Mouse (Mus musculus): ENCODE measurements around the gene Ptprr.

The Ptprr gene

DNA sequence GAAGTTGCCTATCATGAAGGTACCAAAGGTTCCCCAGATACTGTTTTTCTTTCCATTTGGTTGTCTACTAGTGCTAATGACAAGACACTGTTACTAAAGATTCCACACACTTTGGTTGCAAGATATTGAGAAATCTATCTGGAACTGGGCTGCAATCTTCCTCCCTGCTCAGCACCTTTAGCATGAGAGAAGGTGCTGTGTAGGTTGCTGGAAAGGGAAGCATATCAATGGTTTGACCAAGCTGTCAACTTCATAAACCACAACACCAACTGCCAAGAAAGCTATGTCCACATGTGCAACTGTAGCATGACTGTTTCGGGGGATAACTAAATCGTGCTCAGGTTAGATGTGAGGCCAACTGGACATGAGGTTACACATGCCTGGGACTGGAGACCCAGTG lies 103.5 kb downstream of the Ptprr start:
- DNase-seq, result no peak

DNA sequence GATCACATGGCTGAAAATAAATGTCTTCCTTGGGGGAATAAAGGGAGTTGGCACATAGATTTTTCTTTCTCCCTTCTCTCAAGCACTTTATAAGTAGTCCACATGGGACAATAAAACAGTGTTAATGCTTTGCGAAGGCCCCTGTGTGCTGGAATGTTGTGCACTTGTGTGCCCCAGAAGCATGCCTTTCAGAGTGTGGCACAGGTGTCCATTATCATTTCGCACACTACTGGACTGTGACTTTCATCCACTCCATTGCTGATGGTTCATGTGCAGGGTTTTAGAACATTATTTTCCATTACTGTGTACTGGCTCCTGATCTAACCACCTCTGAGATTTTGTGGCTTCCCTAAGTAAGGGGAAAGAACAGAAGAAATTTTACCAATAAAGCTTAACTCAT lies 105.8 kb downstream of the Ptprr start:
- DNase-seq, result no peak

DNA sequence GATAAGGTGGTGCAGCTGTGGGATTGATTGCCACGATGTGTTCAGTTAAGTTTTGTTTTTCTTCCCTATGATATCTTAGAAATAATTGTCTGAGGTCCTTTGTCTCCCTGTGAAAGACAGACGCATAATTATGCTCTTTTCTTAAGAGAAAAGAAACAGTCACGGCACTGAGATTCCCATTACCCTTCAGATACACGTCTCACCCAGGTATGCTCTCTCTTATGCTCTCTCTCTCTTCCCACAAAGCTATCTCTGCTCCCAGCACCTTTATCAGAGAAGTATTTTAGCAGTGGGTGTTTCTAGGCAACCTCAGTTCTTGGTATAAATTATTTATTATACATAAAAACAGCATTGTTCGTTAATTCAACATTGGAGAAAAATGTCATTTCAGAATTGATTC lies 107.4 kb downstream of the Ptprr start:
- no peak for DNase-seq

DNA sequence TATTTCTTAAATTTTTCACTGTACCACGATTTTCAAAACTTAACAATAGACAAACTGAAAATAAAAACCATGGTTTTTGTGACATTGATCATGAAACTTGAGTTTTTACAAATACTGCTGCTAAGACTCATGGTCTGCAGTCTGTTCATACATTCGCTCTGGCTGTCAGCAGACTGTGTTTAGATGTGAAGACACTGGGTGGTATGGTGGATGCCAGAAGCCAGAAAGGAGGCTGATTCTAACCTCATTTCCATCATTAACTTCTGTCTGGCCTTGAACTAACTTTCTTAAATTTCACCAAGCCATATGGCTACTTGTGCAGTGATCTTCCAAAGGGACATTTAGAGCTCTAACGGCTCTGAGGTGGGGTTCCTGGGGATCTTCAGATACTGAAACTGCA lies 112.4 kb downstream of the Ptprr start:
- no peak for DNase-seq

DNA sequence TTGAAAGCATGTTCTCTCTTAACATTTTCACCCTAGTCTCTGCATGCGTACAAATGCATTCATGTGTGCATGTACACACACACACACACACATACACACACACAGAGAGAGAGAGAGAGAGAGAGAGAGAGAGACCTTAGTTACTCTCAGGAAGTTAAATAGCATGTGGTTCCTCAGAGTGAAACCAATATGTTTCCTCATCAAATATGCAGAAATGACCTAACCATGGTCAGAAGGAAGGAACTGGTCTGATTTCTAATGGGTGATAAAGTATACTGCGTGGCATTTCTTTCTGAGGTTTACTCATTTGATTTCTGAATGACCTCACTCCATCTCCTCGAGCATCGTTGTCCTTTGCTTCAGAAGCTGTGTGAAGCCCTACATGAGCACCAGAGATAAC lies 113.2 kb downstream of the Ptprr start:
- no peak for DNase-seq

DNA sequence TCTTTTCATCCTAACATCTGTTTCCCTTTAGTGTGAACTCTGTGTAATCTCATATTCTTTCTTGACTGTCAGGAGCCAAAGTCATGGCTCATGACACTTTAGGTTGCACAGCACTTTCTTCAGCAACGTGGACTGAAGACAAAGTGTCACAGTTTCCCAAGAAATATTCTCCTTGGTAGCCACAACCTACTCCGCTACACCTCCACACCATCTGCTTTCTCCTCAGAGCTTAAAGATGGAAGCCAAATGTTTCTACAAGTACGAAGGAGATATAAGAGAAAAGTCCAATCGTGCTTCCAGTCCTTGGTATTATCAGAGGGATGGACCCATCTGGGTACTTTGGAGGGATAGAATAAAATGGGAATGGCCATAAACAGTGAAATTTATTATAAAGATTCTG lies 114.2 kb downstream of the Ptprr start:
- no peak for DNase-seq

DNA sequence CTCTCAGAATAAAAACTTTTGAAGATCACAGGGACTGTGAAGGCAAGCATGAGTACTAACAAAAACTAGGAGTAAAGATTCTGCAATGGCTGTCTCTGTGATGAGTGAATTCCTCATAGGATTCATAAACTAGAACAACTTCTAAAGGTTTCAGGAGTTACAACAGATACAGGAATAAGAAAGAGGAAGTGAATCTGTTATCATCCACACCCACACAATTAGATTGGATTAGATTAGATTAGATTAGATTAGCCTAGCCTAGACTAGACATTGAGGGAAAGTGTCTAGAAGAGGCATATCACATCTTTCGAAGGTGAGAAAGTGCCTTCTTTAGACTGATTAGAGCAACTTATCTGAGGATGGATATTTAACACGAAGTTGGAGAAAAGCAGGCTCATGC lies 117.2 kb downstream of the Ptprr start:
- DNase-seq, result no peak

DNA sequence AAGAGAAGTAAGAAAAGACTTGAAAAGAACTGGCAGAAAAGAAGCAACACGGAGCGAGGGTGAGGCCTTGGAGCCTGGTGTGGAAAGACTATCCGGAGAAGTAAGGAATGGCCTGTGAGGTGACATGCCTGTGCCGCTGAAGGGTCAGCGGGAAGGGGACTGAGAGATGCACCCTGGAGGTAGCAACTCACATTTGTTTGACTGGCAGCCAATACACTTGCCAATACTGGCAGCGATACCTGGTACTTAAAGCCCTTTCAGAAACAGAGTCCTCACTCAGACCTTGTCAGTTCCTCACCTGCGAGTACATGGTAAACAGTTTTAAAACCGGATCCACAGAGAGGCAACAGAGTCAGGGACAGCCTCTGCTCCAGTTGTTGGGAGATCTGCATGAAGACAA lies 122.2 kb downstream of the Ptprr start:
- no peak for DNase-seq

DNA sequence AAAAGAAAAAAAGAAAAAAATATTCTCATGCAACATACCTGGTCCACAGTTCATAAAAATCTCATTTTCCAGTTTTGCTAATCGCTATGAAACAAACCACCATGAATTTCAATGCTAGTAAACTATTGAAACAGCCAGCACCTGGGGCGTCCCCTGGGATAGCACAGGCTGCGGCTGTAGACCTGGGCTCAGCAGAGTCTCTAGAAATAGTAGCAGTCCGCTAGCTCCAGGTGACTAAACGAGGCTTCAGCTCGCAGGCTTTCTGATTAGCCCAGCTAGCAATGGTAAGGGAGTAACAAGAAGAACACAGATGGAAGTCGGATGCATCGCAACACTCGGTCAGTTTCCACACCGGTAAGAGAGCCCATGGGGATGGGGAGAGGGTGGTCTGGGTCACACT lies 125.7 kb downstream of the Ptprr start:
- no peak for DNase-seq

DNA sequence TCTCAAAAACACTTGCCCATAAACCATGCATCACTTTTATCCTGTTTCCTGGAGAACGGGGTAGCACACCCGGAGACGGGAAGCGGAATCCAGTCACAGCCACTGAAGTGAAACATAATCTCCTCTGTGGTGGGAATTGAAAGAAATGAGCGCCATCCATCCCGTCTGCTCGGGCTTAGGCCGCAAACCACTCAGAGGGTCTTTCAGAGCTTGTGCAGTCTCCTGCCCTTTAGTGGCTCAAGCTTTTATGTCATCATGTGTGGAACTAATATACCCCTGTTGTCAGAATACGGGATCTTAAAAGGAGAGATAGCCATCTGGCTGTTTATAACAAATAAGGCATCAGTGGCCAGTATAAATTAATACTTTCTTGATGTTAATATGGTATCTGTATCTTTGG lies 128.1 kb downstream of the Ptprr start:
- DNase-seq, result no peak

DNA sequence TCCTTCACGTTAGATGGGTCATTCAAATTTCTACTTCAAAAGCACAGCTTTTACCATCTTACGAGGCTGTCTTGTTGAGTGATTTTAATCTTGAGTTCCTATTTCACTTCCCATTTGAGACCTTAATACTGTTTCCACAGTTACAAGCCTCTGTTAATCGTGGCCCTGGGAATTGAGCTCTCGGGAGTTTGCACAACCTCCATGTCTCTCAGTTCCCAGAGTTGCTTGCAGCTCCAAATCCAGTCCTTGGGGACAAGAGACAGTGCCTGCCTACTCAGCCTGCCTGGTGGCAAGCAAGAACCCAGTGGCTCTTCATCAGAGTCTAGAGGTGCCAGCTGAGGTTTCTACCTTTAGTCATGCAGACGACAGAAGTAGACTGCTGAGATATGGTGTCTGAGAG lies 136.7 kb downstream of the Ptprr start:
- DNase-seq, result no peak

DNA sequence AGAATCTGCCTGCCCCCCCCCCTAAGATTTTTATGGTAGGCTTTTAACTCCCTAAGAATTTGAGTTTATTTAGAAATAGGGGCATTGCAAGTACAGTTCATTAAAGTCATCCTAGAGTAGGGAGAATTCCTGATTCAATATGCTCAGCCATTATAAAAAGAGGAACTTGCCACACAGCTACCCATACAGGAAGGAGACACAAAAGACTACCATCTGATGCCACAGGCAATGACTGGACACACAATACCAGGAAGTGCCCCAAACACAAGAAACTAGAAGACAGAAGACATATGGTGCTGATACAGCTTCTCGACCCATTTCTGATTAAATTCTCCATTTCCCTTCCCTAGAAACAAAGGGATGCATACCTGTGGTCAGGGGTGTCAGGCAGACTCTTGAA lies 138.7 kb downstream of the Ptprr start:
- DNase-seq, result no peak

DNA sequence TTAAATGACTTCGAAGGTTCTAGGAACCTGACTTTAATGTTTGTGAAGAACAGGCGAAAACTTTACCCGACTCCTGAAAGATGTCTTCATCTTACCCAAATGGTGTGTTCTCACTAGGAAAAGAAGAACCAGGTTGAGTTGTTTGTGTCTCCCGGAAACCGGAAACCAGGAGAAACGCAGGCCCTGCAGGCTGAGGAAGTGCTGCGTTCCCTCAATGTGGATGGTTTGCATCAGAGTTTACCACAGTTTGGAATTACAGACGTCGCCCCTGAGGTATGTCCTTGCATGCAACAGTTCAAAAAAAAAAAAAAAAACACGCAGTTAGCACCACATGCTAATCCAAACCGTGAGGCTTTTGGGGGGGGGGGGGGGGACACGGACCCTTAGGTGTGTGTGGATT lies 144.3 kb downstream of the Ptprr start:
- DNase-seq, result no peak

DNA sequence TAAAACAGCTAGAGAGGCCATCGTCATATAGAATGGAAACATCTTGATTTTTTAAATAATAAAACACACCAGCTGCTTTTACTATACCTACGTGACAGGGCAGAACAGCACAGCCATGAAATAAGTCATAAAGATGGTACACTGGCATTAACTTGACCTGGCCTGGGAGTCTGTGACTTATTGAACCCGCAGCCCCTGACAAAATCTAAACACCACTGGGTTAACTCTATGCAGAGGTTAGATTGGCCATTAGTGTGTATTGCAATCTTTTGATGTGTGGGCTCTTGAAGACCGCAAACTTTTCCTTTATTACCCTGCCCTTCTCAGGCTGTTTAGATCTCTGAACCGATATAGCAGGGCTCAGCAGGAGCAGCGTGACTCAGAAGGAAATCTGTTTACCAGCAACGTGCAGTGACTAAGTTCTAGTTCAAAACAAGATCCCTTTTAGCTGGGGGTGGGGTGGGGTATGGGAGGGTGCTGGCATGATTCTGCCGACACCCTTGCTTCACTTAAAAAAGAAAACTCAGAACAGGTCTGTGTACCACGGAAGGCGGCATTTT lies 157.4 kb downstream of the Ptprr start:
- DNase-seq, result no peak

DNA sequence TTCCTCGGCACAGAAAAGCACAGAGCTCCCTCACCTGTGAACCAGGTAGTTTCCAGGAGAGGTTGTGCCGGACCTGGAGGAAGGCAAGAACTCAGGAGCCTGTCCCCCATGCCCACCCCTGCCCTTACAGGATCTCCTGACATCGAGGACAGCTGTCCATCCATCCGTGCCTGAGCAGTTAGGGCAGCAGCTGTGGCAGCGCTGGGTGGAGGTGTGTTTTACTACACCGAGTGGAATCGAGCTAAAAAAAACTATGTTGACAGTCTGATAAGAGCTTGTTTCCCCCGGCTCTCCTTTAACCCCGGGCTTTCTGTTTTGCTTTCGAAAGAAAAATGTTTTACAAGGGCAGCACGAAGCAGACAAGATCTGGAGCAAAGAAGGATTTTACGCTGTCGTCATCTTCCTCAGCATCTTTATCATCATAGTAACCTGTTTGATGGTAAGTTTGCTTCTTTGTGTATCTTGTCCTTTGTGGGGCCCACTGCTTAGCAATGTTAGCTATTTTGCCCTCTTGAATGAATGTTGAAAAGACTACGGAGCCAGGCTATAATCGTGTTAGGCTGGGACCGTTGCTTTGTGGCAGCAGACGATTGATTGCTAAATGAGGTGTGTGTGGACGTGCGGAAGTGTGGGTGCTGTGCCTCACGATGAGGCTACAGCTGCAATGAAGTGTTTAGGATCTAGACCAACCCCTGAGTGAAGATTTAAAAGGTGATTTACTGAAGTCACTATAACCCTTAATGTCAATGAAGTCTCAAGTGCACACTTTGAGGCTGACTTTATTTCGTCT lies 159.6 kb downstream of the Ptprr start:
- DNase-seq, result no peak

DNA sequence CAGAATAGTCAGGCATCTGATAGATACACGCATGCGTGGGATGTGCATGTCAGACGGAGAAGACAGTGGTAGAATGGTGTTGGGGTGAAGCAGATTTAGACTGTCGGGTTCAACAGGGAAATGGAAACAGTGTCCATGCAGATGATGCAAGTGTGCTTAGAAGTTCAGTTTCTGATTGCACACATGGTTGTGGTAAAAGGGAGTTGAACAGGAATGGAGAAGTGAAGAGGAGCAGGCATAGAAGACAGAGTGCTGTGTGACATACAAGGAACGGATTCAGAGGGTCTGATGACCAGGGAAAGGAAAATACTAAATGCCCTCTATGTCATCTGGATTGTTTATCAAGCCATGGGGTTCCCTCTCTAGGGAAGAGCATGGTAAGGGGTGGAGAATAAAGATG lies 163.2 kb downstream of the Ptprr start:
- no peak for DNase-seq

DNA sequence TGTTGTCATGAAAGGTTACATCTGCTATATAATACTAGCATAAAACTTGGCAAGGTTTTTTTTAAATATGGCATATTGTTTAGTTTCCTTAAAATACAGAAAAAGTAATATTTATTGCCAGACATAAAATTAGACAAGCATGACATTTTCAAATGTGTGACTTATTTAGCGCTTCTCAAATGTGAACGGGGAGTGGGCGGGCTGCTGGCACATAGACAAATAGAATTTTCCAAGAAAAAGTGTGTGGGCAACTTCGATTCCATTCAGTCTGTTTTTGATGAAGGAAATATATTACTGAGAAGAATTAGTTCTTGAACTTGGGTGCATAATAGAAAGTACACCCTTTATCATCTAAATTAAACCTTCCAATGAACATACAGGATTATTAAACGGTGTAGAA lies 164.2 kb downstream of the Ptprr start:
- DNase-seq, result no peak

DNA sequence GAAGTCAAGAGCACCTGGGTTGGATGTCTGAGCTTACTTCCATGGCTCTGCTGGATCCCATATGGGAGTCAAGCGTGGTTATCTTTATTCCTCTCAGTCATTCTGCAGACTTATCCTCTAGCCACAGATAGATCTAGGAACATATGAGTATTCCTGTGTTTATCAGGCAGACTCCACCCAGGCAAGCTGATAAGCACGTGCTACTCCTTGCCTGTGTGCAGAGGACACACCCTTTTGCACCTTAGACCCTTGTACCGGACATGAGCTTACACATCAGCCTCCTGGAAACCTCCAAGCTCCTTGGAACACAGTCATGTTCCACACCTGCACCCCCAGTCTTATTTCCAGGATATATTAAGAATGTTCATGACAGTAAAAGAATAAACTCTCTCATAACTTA lies 165.2 kb downstream of the Ptprr start:
- DNase-seq, result no peak

DNA sequence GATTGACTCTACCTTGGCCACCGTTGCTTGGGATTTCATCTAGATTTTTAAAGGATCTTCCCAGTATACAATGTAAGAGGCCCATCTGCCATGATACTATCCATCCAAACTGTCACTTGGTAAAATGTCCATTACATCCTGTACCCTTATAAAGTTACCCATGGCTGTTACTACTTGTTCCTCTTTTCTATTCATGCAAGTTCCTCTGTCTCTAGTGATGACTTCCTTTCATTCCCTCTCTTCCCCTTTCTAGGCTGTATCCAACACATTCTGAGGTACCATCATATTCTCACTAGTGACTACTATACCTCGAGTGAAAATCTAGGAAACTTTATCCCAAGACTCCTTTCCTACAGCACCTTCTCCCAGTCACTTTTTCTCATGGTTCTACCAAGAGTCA lies 173.7 kb downstream of the Ptprr start:
- DNase-seq, result no peak

DNA sequence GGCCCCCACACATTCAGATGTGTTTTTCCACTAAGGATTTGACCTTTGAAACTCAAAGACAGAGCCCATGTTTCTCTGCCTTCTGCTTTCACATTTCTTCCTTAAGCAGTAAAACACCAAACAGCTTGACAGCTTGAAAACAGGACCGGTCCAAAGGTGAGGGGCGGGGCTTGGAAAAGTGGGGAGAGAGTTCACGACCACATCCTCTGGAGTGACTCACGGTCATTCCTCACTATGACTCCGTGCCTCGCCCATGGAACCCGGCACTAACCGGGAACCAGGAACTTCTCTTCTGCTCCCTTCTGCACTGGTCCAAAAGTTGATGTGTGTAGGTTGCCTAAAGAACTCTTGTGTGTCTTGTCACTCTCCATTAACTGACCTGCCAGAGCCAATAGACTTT lies 174.3 kb downstream of the Ptprr start:
- DNase-seq, result no peak

DNA sequence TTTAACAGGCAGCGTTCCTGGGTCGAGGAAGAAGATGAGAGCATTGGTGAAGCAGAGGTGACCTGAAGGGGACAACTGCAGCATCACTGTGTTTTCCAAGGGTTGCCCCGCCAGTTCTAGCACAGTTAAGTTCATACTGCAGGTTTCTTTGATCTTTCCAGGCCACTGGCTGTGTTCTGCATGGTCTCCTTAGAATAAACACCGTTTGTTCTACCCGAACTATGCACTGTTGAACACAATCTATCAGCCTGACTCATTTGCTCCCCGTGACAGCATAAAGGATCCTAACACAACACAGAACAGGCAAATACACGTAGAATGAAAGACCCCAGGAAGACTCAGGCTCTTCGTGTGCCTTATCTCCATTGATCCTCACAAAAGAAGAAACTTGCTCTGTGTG lies 176.4 kb downstream of the Ptprr start:
- no peak for DNase-seq

DNA sequence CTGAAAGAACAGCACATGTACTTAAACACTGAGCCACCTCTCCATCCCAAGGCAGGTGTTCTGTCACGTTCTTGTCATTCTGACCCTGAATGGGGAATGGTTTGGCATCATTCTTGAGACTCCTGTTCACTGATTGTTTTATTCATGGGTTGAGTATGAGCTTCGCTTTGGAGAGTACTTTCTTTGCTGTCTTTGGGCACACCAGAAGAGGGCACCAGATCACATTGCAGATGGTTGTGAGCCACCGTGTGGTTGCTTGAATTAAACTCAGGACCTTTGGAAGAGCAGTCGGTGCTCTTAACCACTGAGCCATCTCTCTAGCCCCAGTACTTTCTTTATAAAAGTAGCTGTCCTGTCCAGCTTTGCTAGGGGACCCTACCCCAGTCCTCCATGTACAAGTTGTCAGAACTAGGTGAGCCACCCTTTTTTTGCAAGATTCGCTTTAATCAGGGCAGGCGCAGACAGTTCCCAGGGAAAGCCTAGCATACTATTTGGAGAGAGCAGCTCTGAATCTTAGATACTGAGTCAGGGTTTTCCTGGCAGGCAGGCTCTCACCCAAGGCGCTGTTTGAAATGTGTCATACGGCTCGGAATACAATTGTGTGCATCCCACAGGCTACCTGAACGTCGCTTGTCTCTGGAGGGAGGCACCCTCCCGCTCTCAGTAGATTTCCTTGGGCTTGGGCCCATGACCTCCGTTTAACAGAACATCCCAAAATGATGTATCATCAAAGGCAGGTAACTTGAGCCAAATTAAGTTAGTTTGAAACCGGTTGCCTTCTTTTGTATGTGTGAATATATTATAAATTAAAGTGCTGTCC lies 178.8 kb downstream of the Ptprr start:
- no peak for DNase-seq

DNA sequence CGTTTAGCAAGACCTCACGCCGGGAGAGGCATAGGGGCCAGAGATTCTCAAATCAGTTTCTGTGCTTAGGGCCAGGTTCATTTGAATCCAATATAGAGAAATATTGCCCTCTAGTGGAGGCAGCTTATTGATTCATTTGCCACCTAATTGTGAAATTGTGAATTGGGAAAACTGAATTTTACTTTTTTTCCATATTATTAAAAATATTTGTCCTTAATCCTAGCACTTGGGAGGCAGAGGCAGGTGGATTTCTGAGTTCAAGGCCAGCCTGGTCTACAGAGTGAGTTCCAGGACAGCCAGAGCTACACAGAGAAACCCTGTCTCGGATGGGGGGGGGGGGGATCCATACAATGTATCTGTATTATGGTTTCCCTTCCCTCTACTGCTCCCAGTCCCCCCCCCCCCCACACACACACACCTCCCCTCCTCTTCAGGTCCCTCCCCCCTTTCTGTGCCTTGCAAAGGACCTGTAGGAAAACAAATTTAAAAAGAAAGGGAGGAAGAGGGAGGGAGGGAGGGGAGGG lies 179.5 kb downstream of the Ptprr start:
- DNase-seq, result no peak

DNA sequence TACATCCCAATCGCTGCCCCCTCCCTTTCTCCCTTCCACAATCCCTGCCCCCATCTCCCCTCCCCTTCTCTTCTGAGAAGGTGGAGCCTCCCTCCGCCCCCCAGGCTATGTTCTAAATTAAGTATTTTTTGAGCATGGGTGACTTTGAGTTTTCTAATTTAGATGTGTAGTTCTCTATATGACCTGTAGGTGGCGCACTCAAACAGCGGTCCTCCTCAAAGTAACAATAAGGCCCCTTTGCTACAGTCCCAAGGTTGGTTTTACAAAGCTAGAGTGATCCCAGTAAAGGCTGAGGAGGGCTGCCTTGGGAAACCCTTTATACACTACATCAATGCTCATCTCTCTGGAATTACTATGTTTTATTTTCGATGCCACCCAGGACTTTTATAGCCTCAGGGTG lies 181.0 kb downstream of the Ptprr start:
- no peak for DNase-seq

All from thymus, postnatal 36 days (tissue).